Mouse (Mus musculus) CD4-positive, CD25-positive, alpha-beta regulatory T cell, adult 2 months (primary cell): Measurements from ENCODE around the gene Rps6kb1.
A peak's percentile ranks its signal among the peaks of the same experiment; 100 is the strongest.

Source experiments
- DNase-seq: peaks from one replicate; pipeline ENCODE4 v3.0.0-alpha.2; 2012; ENCODE audit warnings: low read depth, low spot score

Gene Rps6kb1

DNA sequence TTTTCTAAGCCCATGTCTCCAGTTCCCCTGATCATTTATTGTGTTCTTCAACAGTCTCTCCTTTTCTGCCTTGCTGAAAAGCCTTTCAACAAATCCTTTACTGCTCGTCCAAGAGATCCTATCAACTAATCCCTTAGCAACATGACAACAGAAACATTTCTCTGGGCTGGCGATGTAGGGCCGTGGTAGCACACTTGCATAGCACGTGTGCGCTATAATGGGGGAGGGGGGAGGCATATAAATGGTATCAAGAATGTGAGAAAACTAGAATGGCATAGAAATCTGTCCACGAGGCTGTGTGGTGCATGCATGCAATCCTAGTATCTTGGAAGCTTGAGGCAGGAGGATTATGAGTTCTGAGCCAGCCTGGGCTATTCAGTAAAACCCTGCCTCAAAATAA, 72.8 kb downstream of the Rps6kb1 start:
- DNase-seq = no peak

- no peak for DNase-seq
These were observed 75.6 kb downstream of the Rps6kb1 start for GRCm38 (mm10) chr11:86468971-86469370.

- DNase-seq = no peak
These were observed 76.3 kb downstream of the Rps6kb1 start for GRCm38 (mm10) chr11:86468345-86468744.

DNA sequence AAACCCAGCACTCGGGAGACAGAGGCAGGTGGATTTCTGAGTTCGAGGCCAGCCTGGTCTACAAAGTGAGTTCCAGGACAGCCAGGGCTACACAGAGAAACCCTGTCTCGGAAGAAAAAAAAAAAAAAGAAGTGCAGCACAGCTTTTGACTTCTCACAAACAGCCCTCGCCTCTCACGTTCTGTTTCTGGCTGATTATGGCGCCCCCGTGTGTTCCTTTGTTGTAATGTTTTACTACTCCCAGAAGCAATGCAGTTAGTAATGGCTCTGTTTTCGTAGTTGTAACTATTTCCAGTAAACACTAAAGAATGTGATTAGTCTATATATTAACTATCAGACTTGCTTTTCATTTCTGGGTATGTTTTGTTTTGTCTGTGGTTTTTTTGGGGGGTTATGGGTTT, 80.3 kb downstream of the Rps6kb1 start:
- peak; percentile 83 for DNase-seq

- no peak for DNase-seq
These were observed 82.0 kb downstream of the Rps6kb1 start for GRCm38 (mm10) chr11:86462579-86462978.

GRCm38 (mm10) chr11:86458866-86459265, 85.7 kb downstream of the Rps6kb1 start:
- no peak for DNase-seq

DNA sequence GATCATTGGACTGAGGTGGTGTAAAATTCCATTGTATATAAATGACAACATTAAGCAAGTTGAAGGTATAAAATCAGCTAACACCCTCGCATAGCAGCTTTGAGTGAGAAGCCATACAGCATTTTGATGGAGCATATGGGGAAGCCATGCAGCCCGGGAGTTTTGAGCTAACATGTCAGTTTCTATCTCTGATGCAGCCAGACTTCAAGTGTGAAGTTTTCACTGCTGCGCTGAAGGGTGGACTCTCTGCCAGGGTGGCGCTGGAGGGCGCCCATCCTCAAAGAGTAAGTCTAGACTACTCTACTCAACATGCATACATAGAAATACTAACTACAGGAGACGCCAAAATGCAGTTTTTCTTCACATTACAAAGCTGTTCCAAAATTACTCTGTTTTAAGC, 87.1 kb downstream of the Rps6kb1 start:
- no peak for DNase-seq

- DNase-seq = no peak
These were observed 90.6 kb downstream of the Rps6kb1 start for GRCm38 (mm10) chr11:86453991-86454390.
